Mouse (Mus musculus): ENCODE data around the gene Fam217b. TPM values are rescaled to one million over a fixed set of nuclear protein-coding genes. Genes with fewer than 3 reads are reported as not detected.

Gene Fam217b
- total RNA-seq, 2 experiments from 2014 or later, result 37.9 to 38.2 TPM

GRCm38 (mm10) chr2:178429426-178429825 is 15.1 kb downstream of the Fam217b start:
- intact Hi-C loops (cut with DNase I), result loop anchor here (10.0 kb wide), 1 partner anchor 235 kb away; no protein-coding TSS in a partner anchor
- DNase-seq (ENCODE audit: extremely low spot score in 1 of 2, low spot score in 2 of 2), result no peak

GRCm38 (mm10) chr2:178430231-178430630 is 15.9 kb downstream of the Fam217b start, which contains the start of gene Cdh26:
Gene Cdh26, plus strand, starts transcription at chr2:178430531.
- intact Hi-C loops (cut with DNase I), result no loop called here
- DNase-seq (ENCODE audit: extremely low spot score in 1 of 2, low spot score in 2 of 2), result no peak

- intact Hi-C loops (cut with DNase I), result no loop called here
- DNase-seq (ENCODE audit: extremely low spot score in 1 of 2, low spot score in 2 of 2), result no peak
Observed at GRCm38 (mm10) chr2:178433495-178433894, 19.2 kb downstream of the Fam217b start.

GRCm38 (mm10) chr2:178433903-178434302 is 19.6 kb downstream of the Fam217b start:
- DNase-seq (ENCODE audit: extremely low spot score in 1 of 2, low spot score in 2 of 2), result no peak
- intact Hi-C loops (cut with DNase I), result no loop called here

GRCm38 (mm10) chr2:178437311-178437710 is 23.0 kb downstream of the Fam217b start:
- intact Hi-C loops (cut with DNase I), result no loop called here
- DNase-seq (ENCODE audit: extremely low spot score in 1 of 2, low spot score in 2 of 2), result peak in 1 of 2 experiments; percentile 39

- intact Hi-C loops (cut with DNase I), result no loop called here
- no peak for DNase-seq (ENCODE audit: extremely low spot score in 1 of 2, low spot score in 2 of 2)
Observed at GRCm38 (mm10) chr2:178449386-178449785, 35.1 kb downstream of the Fam217b start.

- DNase-seq (ENCODE audit: extremely low spot score in 1 of 2, low spot score in 2 of 2), result no peak
- intact Hi-C loops (cut with DNase I), result no loop called here
Observed at GRCm38 (mm10) chr2:178450236-178450635, 35.9 kb downstream of the Fam217b start.

- no peak for DNase-seq (ENCODE audit: extremely low spot score in 1 of 2, low spot score in 2 of 2)
- intact Hi-C loops (cut with DNase I), result no loop called here
Observed at GRCm38 (mm10) chr2:178450961-178451360, 36.6 kb downstream of the Fam217b start.

- no peak for DNase-seq (ENCODE audit: extremely low spot score in 1 of 2, low spot score in 2 of 2)
Observed at GRCm38 (mm10) chr2:178454664-178455516, 40.6 kb downstream of the Fam217b start.

GRCm38 (mm10) chr2:178457414-178457813 is 43.1 kb downstream of the Fam217b start:
- DNase-seq (ENCODE audit: extremely low spot score in 1 of 2, low spot score in 2 of 2), result no peak
- intact Hi-C loops (cut with DNase I), result no loop called here

More at GRCm38 (mm10) chr2:178454664-178455516, 40.6 kb downstream of the Fam217b start:
- intact Hi-C loops (cut with DNase I), result no loop called here

- intact Hi-C loops (cut with DNase I), result no loop called here
Observed at GRCm38 (mm10) chr2:178460353-178460752, 46.0 kb downstream of the Fam217b start.

GRCm38 (mm10) chr2:178471546-178472480 is 57.5 kb downstream of the Fam217b start:
- intact Hi-C loops (cut with DNase I), result no loop called here
- no peak for DNase-seq (ENCODE audit: extremely low spot score in 1 of 2, low spot score in 2 of 2)

More at GRCm38 (mm10) chr2:178460353-178460752, 46.0 kb downstream of the Fam217b start:
- no peak for DNase-seq (ENCODE audit: extremely low spot score in 1 of 2, low spot score in 2 of 2)

GRCm38 (mm10) chr2:178473916-178474315 is 59.6 kb downstream of the Fam217b start:
- intact Hi-C loops (cut with DNase I), result no loop called here
- DNase-seq (ENCODE audit: extremely low spot score in 1 of 2, low spot score in 2 of 2), result no peak

Other genes starting within 250 kb of the Fam217b start
- under 1 TPM; 0.97 to 0.99 TPM for gene Sycp2, start 6.8 kb upstream of the Fam217b start, total RNA-seq (2021)
- gene Ppp1r3d, start 52 bp upstream of the Fam217b start, total RNA-seq (2021), result 10 to 100 TPM; 10.3 TPM
- gene Cdh26, start 16.0 kb downstream of the Fam217b start, total RNA-seq (2021), result under 1 TPM in 1 of 2 experiments, not detected in 1; 0.21 TPM

Data from left cerebral cortex, postnatal 10 days (tissue).